Comparison of ENCODE assay signal across 8 mouse cellular contexts in the genomic region with DNA sequence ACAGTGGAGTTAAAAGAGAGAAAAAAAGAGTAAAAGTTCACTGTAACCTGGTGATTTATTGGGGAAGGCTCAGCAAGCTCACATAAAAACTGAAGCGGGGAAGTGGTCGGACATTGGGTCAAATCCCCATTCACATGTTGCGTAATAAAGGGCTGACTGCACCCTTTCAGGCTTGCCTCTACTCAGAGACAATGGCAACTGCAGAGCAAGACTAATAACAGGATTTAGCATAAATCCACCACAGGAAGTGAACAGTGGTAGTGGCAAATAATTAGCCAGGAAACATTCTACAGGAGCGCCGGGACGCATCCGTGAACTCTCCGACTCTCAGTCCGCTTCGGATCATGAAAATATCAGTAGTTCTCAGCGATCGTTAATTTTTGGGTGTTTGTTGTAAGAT.
A peak's percentile ranks its signal among the peaks of the same experiment; 100 is the strongest.
DNase-seq lines count a peak whose midpoint lies in the region; ATAC-seq lines count a peak whose summit lies in the region.

No protein-coding gene starts in this region.

- 55% methylated on average over 12 of the region's 12 CpGs for WGBS in heart, embryonic 13.5 days
- 34% methylated on average over 12 of the region's 12 CpGs for WGBS in embryonic facial prominence, embryonic 11.5 days

- peak overlapping the region; percentile 24 for H3K4me3 ChIP-seq in heart, embryonic 13.5 days
- H3K4me3 ChIP-seq in embryonic facial prominence, embryonic 11.5 days (ENCODE audit: low read depth, low read length), result no peak overlapping the region

- peak overlapping the region; percentile 55 for H3K4me2 ChIP-seq in heart, embryonic 13.5 days
- H3K4me2 ChIP-seq in embryonic facial prominence, embryonic 11.5 days (ENCODE audit: low read depth, low read length), result no peak overlapping the region; the same call in 1 of the 2 replicates

- no peaks in the 10 kb centered on the region for H3K27me3 ChIP-seq in heart, embryonic 13.5 days (replicated peaks)
- no peaks in the 10 kb centered on the region for H3K27me3 ChIP-seq in embryonic facial prominence, embryonic 11.5 days (ENCODE audit: control insufficient read depth, insufficient read depth, low read length)

- H3K9ac ChIP-seq in heart, embryonic 13.5 days, result no peak overlapping the region
- H3K9ac ChIP-seq in embryonic facial prominence, embryonic 11.5 days (replicated peaks; ENCODE audit: low read length), result no peak overlapping the region

- no peaks in the 10 kb centered on the region for H3K36me3 ChIP-seq in heart, embryonic 13.5 days
- no peaks in the 10 kb centered on the region for H3K36me3 ChIP-seq in embryonic facial prominence, embryonic 11.5 days (replicated peaks; ENCODE audit: control insufficient read depth, insufficient read depth, low read depth, low read length)

- no peak overlapping the region for H3K27ac ChIP-seq in heart, embryonic 13.5 days (replicated peaks)
- H3K27ac ChIP-seq in embryonic facial prominence, embryonic 11.5 days (replicated peaks; ENCODE audit: low read depth, low read length), result no peak overlapping the region

- ATAC-seq in heart, embryonic 13.5 days (ENCODE audit: extremely low read depth, insufficient number of reproducible peaks, low FRiP score, low TSS enrichment), result no peak
- no peak for ATAC-seq in embryonic facial prominence, embryonic 11.5 days (replicated peaks; ENCODE audit: insufficient number of reproducible peaks, low FRiP score, low TSS enrichment, low read depth)
- ATAC-seq in megakaryocyte progenitor cell, adult 5-6 weeks (replicated peaks; ENCODE audit: poor library complexity), result peak; percentile 97

- H3K4me1 ChIP-seq in heart, embryonic 13.5 days, result peaks cover 9% of the 10 kb centered on the region
- no peaks in the 10 kb centered on the region for H3K4me1 ChIP-seq in embryonic facial prominence, embryonic 11.5 days (ENCODE audit: control insufficient read depth, insufficient read depth, low read length)

- no peak for DNase-seq in heart, postnatal 14 days
- DNase-seq in embryonic facial prominence, embryonic 11.5 days (ENCODE audit: low spot score), result peak; percentile 30
- peak; percentile 44 for DNase-seq in kidney, adult 18-20 months
- DNase-seq in adrenal gland, adult 18-20 months (ENCODE audit: low spot score in 2 of 2), result no peak
- no peak for DNase-seq in cerebellum, adult 11-12 months
- no peak for DNase-seq in right cerebral cortex, postnatal 36 days (ENCODE audit: low spot score in 2 of 2)

- peaks cover 8% of the 10 kb centered on the region for H3K9me3 ChIP-seq in heart, embryonic 13.5 days
- H3K9me3 ChIP-seq in embryonic facial prominence, embryonic 11.5 days (replicated peaks; ENCODE audit: control insufficient read depth, low read length), result no peaks in the 10 kb centered on the region

- intact Hi-C loops in heart, postnatal 14 days (cut with DNase I), result no loop called here

Comparison
In these comparisons a context has a peak if more than half of its experiments do, and no peak if none do; other contexts are left out.
1. DNase-seq: peak in embryonic facial prominence, embryonic 11.5 days (single experiment) and kidney, adult 18-20 months (single experiment); none in heart, postnatal 14 days (0 of 2), adrenal gland, adult 18-20 months (0 of 2), cerebellum, adult 11-12 months (single experiment) and right cerebral cortex, postnatal 36 days (0 of 2).